Mouse (Mus musculus) monocyte, adult 5-6 weeks (primary cell): ENCODE data around the gene Theg. TPM values are rescaled to one million over a fixed set of nuclear protein-coding genes. Genes with fewer than 3 reads are reported as not detected.

Source experiments
- ATAC-seq: fragments of 153-309, 156-312 bp; replicated peaks from 2 replicates; pipeline ENCODE4 v1.8.0; 2017; ENCODE audit warnings: mild to moderate bottlenecking; ENCODE audit not compliant: low TSS enrichment, insufficient number of reproducible peaks, severe bottlenecking, poor library complexity, low FRiP score
- total RNA-seq: library from RNA; stranded (forward); fragments of 200-1000, 200-491, 200-594 nt; gene quantifications from 3 replicates; pipeline ENCODE4 v1.2.3, GENCODE M21; 2017

Theg gene
- total RNA-seq, 1 experiment from 2014 or later = not detected

- ATAC-seq = no peak
Measured at GRCm38 (mm10) chr10:79526661-79527452, 60.3 kb downstream of the Theg start.

Other genes with a start within 250 kb of the Theg start
- gene Vmn2r82, start 230.8 kb downstream of the Theg start, total RNA-seq = not detected in 3 replicates
- not detected in 3 replicates for gene Vmn2r83, start 118.6 kb downstream of the Theg start, total RNA-seq
- 3.1 to 4.3 TPM (median 3.3 TPM) in 3 replicates for gene Plpp2, start 53.5 kb downstream of the Theg start, total RNA-seq
- gene Mier2, start 32.1 kb downstream of the Theg start, total RNA-seq = 10.0 to 20.6 TPM (median 14.6 TPM) in 3 replicates
- not detected in 3 replicates for gene C2cd4c, start 26.7 kb upstream of the Theg start, total RNA-seq
- gene Shc2, start 50.6 kb upstream of the Theg start, total RNA-seq = not detected in 3 replicates
- not detected in 3 replicates for gene Odf3l2, start 58.4 kb upstream of the Theg start, total RNA-seq
- gene Madcam1, start 77.2 kb upstream of the Theg start, total RNA-seq = not detected in 3 replicates
- gene Tpgs1, start 82.0 kb upstream of the Theg start, total RNA-seq = 8.9 to 28.4 TPM (median 25.4 TPM) in 3 replicates
- 76.0 to 109 TPM (median 89.7 TPM) in 3 replicates for gene Cdc34, start 94.9 kb upstream of the Theg start, total RNA-seq
- gene Gzmm, start 101.7 kb upstream of the Theg start, total RNA-seq = 0.29 to 17.0 TPM (median 3.0 TPM) in 3 replicates
- gene Bsg, start 117.2 kb upstream of the Theg start, total RNA-seq = 158 to 185 TPM (median 179 TPM) in 3 replicates
- not detected in 3 replicates for gene Hcn2, start 129.3 kb upstream of the Theg start, total RNA-seq
- gene Polrmt, start 159.2 kb upstream of the Theg start, total RNA-seq = 8.3 to 15.9 TPM (median 10.4 TPM) in 3 replicates
- gene Fgf22, start 167.7 kb upstream of the Theg start, total RNA-seq = not detected in 3 replicates
- gene Rnf126, start 179.6 kb upstream of the Theg start, total RNA-seq = 3.5 to 18.0 TPM (median 8.8 TPM) in 3 replicates
- 1.3 to 3.3 TPM (median 2.0 TPM) in 3 replicates for gene Fstl3, start 189.9 kb upstream of the Theg start, total RNA-seq
- 0.21 to 2.1 TPM in 2 of 3 replicates, not detected in the other for gene Prss57, start 203.6 kb upstream of the Theg start, total RNA-seq
- gene Palm, start 206.2 kb upstream of the Theg start, total RNA-seq = 21.3 to 30.9 TPM (median 27.0 TPM) in 3 replicates
- not detected in 3 replicates for gene Misp, start 233.7 kb upstream of the Theg start, total RNA-seq